10 mouse cellular contexts compared by ENCODE assay signal in genomic region chr2:34970092-34970750, GRCm38 (mm10). TPM values are rescaled to one million over a fixed set of nuclear protein-coding genes. Genes with fewer than 3 reads are reported as not detected.
DNase-seq lines count a peak whose midpoint lies in the region; ATAC-seq lines count a peak whose summit lies in the region.
"Had no signal": no experiment of that assay in that cellular context is flagged by ENCODE, and none has a peak within 500 bp of the region (broad histone marks: within the 10 kb centered on the region; RNA-seq: fewer than 3 reads in every experiment).

No protein-coding gene starts in this region.

- no peaks in the 10 kb centered on the region for H3K36me3 ChIP-seq in intestine, embryonic 14.5 days (ENCODE audit: control insufficient read depth, insufficient read depth, low read length)
- H3K36me3 ChIP-seq in intestine, embryonic 16.5 days (ENCODE audit: control insufficient read depth, insufficient read depth, low read length), result no peaks in the 10 kb centered on the region
- peaks cover 4% of the 10 kb centered on the region for H3K36me3 ChIP-seq in megakaryocyte, embryonic 14.5 days (replicated peaks; ENCODE audit: low read length)
- H3K36me3 ChIP-seq: embryonic facial prominence, embryonic 12.5 days had no signal

- H3K4me1 ChIP-seq in intestine, embryonic 14.5 days (replicated peaks; ENCODE audit: control insufficient read depth, insufficient read depth, low read length), result peaks cover 4% of the 10 kb centered on the region; the same call in 1 of the 2 replicates
- peaks cover 7% of the 10 kb centered on the region; the same call in 1 of the 2 replicates for H3K4me1 ChIP-seq in intestine, embryonic 16.5 days (ENCODE audit: control insufficient read depth, insufficient read depth, low read length)
- peaks cover 28% of the 10 kb centered on the region for H3K4me1 ChIP-seq in megakaryocyte, embryonic 14.5 days

- peak; percentile 81 for DNase-seq in intestine, embryonic 14.5 days (ENCODE audit: low spot score)
- peak; percentile 70 for DNase-seq in R1 (ENCODE audit: low read depth, low spot score)
- peak; percentile 76 for DNase-seq in cerebellum, adult 9-10 months
- DNase-seq in gastrocnemius, postnatal 25 days, result peak; percentile 37
- DNase-seq in kidney, postnatal 10 days, result peak; percentile 93
- DNase-seq in thymus, adult 18-20 months, result peak; percentile 53 to 65

- H3K27me3 ChIP-seq in intestine, embryonic 14.5 days (replicated peaks; ENCODE audit: control insufficient read depth, insufficient read depth, low read length), result no peaks in the 10 kb centered on the region
- no peaks in the 10 kb centered on the region for H3K27me3 ChIP-seq in intestine, embryonic 16.5 days (replicated peaks; ENCODE audit: control insufficient read depth, insufficient read depth, low read length)
- H3K27me3 ChIP-seq in megakaryocyte, embryonic 14.5 days (replicated peaks), result peaks cover 21% of the 10 kb centered on the region
- H3K27me3 ChIP-seq: embryonic facial prominence, embryonic 12.5 days had no signal

- ATAC-seq in intestine, embryonic 14.5 days (replicated peaks; ENCODE audit: low FRiP score, low TSS enrichment, low read depth), result no peak
- ATAC-seq in intestine, embryonic 16.5 days, result no peak

- H3K27ac ChIP-seq in intestine, embryonic 14.5 days (ENCODE audit: low read depth), result no peak overlapping the region
- H3K27ac ChIP-seq in intestine, embryonic 16.5 days (ENCODE audit: low read length), result no peak overlapping the region
- H3K27ac ChIP-seq: embryonic facial prominence, embryonic 12.5 days; macrophage had no signal

- no peaks in the 10 kb centered on the region for H3K9me3 ChIP-seq in intestine, embryonic 14.5 days (ENCODE audit: control insufficient read depth, low read length)
- no peaks in the 10 kb centered on the region for H3K9me3 ChIP-seq in intestine, embryonic 16.5 days (ENCODE audit: control insufficient read depth, low read length)
- H3K9me3 ChIP-seq in megakaryocyte, embryonic 14.5 days, result peaks cover 10% of the 10 kb centered on the region
- H3K9me3 ChIP-seq: embryonic facial prominence, embryonic 12.5 days had no signal

- no peak overlapping the region for H3K4me3 ChIP-seq in intestine, embryonic 14.5 days (ENCODE audit: low read depth, low read length)
- no peak overlapping the region for H3K4me3 ChIP-seq in intestine, embryonic 16.5 days (ENCODE audit: low read length)
- peak overlapping the region; percentile 62 for H3K4me3 ChIP-seq in megakaryocyte, embryonic 14.5 days (replicated peaks)
- H3K4me3 ChIP-seq: embryonic facial prominence, embryonic 12.5 days had no signal

- H3K4me2 ChIP-seq in intestine, embryonic 14.5 days (ENCODE audit: low read length), result no peak overlapping the region
- H3K4me2 ChIP-seq in intestine, embryonic 16.5 days (ENCODE audit: low read depth, low read length), result no peak overlapping the region
- H3K4me2 ChIP-seq: embryonic facial prominence, embryonic 12.5 days had no signal

- no peak overlapping the region for H3K9ac ChIP-seq in intestine, embryonic 14.5 days (ENCODE audit: low read length)
- H3K9ac ChIP-seq in intestine, embryonic 16.5 days (ENCODE audit: low read depth, low read length), result no peak overlapping the region
- H3K9ac ChIP-seq: embryonic facial prominence, embryonic 12.5 days had no signal

- WGBS in intestine, embryonic 14.5 days, result 35% methylated on average over 9 of the region's 9 CpGs
- WGBS in intestine, embryonic 16.5 days, result 35% methylated on average over 9 of the region's 9 CpGs

RNA-seq across cellular contexts. Expression of gene Traf1, which starts 8.6 kb away (rescaled TPM):
- polyA plus RNA-seq in intestine, embryonic 14.5 days (2014; fragmentation: Nextera tagmentation; extraction: Ambion mirVana), result 1.7 and 2.4 TPM in 2 replicates
- polyA plus RNA-seq in intestine, embryonic 16.5 days (2015; fragmentation: Nextera tagmentation; extraction: Ambion mirVana), result 2.9 and 3.5 TPM in 2 replicates
- total RNA-seq in gastrocnemius, postnatal 25 days (2021), result 1 to 10 TPM in 1 of 2 experiments, under 1 TPM in 1; 0.46 to 1.3 TPM
- polyA plus RNA-seq in megakaryocyte, embryonic 14.5 days (2012; ENCODE audit: insufficient read depth, low replicate concordance), result 0.44 TPM in 1 of 2 replicates, not detected in the other

RNA-seq across cellular contexts. Expression of gene Phf19, which starts 56.4 kb away (rescaled TPM):
- 7.8 and 8.3 TPM in 2 replicates for polyA plus RNA-seq in intestine, embryonic 14.5 days (2014; fragmentation: Nextera tagmentation; extraction: Ambion mirVana)
- polyA plus RNA-seq in intestine, embryonic 16.5 days (2015; fragmentation: Nextera tagmentation; extraction: Ambion mirVana), result 6.0 and 6.7 TPM in 2 replicates
- 1 to 10 TPM in 1 of 2 experiments, under 1 TPM in 1; 0.91 to 1.3 TPM for total RNA-seq in gastrocnemius, postnatal 25 days (2021)
- 1.2 TPM in 1 of 2 replicates, not detected in the other for polyA plus RNA-seq in megakaryocyte, embryonic 14.5 days (2012; ENCODE audit: insufficient read depth, low replicate concordance)

Comparison
In these comparisons a context has a peak if more than half of its experiments do, and no peak if none do; other contexts are left out.
1. DNase-seq: peak in every context shown above with its lines; median percentile 93 in kidney, postnatal 10 days; 81 in intestine, embryonic 14.5 days; 76 in cerebellum, adult 9-10 months; 70 in R1; 59 in thymus, adult 18-20 months; 37 in gastrocnemius, postnatal 25 days.